ENCODE assay signal across 13 mouse cellular contexts in the genomic region with DNA sequence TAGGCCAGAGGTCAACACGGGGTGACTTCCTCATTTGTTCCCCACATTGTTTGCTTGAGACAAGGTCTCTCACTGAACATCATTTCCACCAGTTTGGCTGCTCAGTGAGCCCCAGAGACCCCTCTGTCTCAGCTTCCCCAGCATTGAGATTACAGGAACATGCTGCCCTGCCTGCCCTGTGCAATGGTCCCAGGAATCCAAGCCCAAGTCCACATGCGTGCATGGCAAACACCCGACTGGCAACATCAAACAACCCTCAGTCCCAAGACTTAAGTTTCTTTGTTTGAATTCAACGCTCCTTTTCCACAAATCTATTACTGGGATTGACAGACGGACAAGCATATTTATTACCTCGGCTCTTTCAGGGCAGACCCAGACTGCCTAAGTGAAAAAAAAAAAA.
DNase-seq lines count a peak whose midpoint lies in the region; ATAC-seq lines count a peak whose summit lies in the region.
"Had no signal": no experiment of that assay in that cellular context is flagged by ENCODE, and none has a peak within 500 bp of the region (broad histone marks: within the 10 kb centered on the region; RNA-seq: fewer than 3 reads in every experiment).

No protein-coding gene starts in this region.

- H3K27me3 ChIP-seq in forebrain, embryonic 10.5 days (ENCODE audit: poor library complexity, severe bottlenecking) = no peaks in the 10 kb centered on the region
- no peaks in the 10 kb centered on the region for H3K27me3 ChIP-seq in hindbrain, embryonic 11.5 days (ENCODE audit: control insufficient read depth, insufficient read depth, low read length)
- no peaks in the 10 kb centered on the region for H3K27me3 ChIP-seq in midbrain, embryonic 15.5 days (replicated peaks)
- H3K27me3 ChIP-seq: kidney, embryonic 15.5 days; limb, embryonic 13.5 days had no signal

- peak; percentile 44 to 52 for DNase-seq in cerebellum, postnatal 10 days
- no peak for DNase-seq in forebrain, embryonic 10.5 days (ENCODE audit: extremely low spot score, low spot score)
- DNase-seq in hindbrain, embryonic 11.5 days (ENCODE audit: low spot score) = no peak
- no peak for DNase-seq in urinary bladder, adult 18-20 months (ENCODE audit: low spot score in 2 of 2)
- no peak for DNase-seq in retina, postnatal 1 day
- no peak for DNase-seq in left cerebral cortex, postnatal 10 days (ENCODE audit: extremely low spot score in 1 of 2, low spot score in 2 of 2)
- DNase-seq: liver, postnatal 0 days; thymus, postnatal 4 days had no signal

- intact Hi-C loops in left cerebral cortex, postnatal 10 days (cut with DNase I) = no loop called here

- peaks cover 6% of the 10 kb centered on the region; the same call in 1 of the 2 replicates for H3K36me3 ChIP-seq in forebrain, embryonic 10.5 days (replicated peaks)
- no peaks in the 10 kb centered on the region for H3K36me3 ChIP-seq in hindbrain, embryonic 11.5 days (ENCODE audit: control insufficient read depth, insufficient read depth, low read length)
- no peaks in the 10 kb centered on the region for H3K36me3 ChIP-seq in midbrain, embryonic 15.5 days (replicated peaks)
- H3K36me3 ChIP-seq: kidney, embryonic 15.5 days; limb, embryonic 13.5 days had no signal

- H3K4me3 ChIP-seq in forebrain, embryonic 10.5 days = no peak overlapping the region
- no peak overlapping the region for H3K4me3 ChIP-seq in hindbrain, embryonic 11.5 days (ENCODE audit: low read depth, low read length)
- H3K4me3 ChIP-seq in midbrain, embryonic 15.5 days = no peak overlapping the region
- H3K4me3 ChIP-seq: kidney, embryonic 15.5 days; limb, embryonic 13.5 days had no signal

- H3K27ac ChIP-seq in forebrain, embryonic 10.5 days = peak overlapping the region; percentile 16; the same call in 1 of the 2 replicates
- H3K27ac ChIP-seq in hindbrain, embryonic 11.5 days (ENCODE audit: low read depth, low read length) = peak overlapping the region; percentile 44; the same call in 1 of the 2 replicates
- peak overlapping the region; percentile 26; the same call in 1 of the 2 replicates for H3K27ac ChIP-seq in midbrain, embryonic 15.5 days
- H3K27ac ChIP-seq: kidney, embryonic 15.5 days; limb, embryonic 13.5 days; stomach, postnatal 0 days had no signal

- H3K4me2 ChIP-seq in hindbrain, embryonic 11.5 days (replicated peaks; ENCODE audit: low read depth, low read length) = no peak overlapping the region
- no peak overlapping the region for H3K4me2 ChIP-seq in midbrain, embryonic 15.5 days
- H3K4me2 ChIP-seq: kidney, embryonic 15.5 days had no signal

- peaks cover 5% of the 10 kb centered on the region; the same call in 1 of the 2 replicates for H3K4me1 ChIP-seq in forebrain, embryonic 10.5 days
- no peaks in the 10 kb centered on the region for H3K4me1 ChIP-seq in hindbrain, embryonic 11.5 days (replicated peaks; ENCODE audit: control insufficient read depth, insufficient read depth, low read length)
- H3K4me1 ChIP-seq in midbrain, embryonic 15.5 days = peaks cover 7% of the 10 kb centered on the region; the same call in 1 of the 2 replicates

- H3K9me3 ChIP-seq in forebrain, embryonic 10.5 days = peaks cover 6% of the 10 kb centered on the region; the same call in 1 of the 2 replicates
- no peaks in the 10 kb centered on the region; the same call in 1 of the 2 replicates for H3K9me3 ChIP-seq in hindbrain, embryonic 11.5 days (ENCODE audit: control insufficient read depth, low read length)
- H3K9me3 ChIP-seq in midbrain, embryonic 15.5 days = no peaks in the 10 kb centered on the region
- H3K9me3 ChIP-seq: kidney, embryonic 15.5 days had no signal

- no peak for ATAC-seq in cerebellum, adult (ENCODE audit: insufficient number of reproducible peaks, low FRiP score, low TSS enrichment)
- peak; percentile 53; the same call in 1 of the 2 replicates for ATAC-seq in hindbrain, embryonic 11.5 days (ENCODE audit: low FRiP score)
- no peak for ATAC-seq in midbrain, embryonic 15.5 days (replicated peaks)
- ATAC-seq: liver, postnatal 0 days had no signal

- WGBS in forebrain, embryonic 10.5 days = 89% methylated on average over 6 of the region's 6 CpGs
- WGBS in hindbrain, embryonic 11.5 days = 56% methylated on average over 6 of the region's 6 CpGs
- WGBS in midbrain, embryonic 15.5 days = 44% methylated on average over 6 of the region's 6 CpGs

- no peak overlapping the region for H3K9ac ChIP-seq in hindbrain, embryonic 11.5 days (ENCODE audit: low read depth, low read length)
- H3K9ac ChIP-seq in midbrain, embryonic 15.5 days = no peak overlapping the region
- H3K9ac ChIP-seq: kidney, embryonic 15.5 days; limb, embryonic 13.5 days; liver, postnatal 0 days had no signal

Comparison
In these comparisons a context has a peak if more than half of its experiments do, and no peak if none do; other contexts are left out.
1. DNase-seq: peak in cerebellum, postnatal 10 days (2 of 2); none in forebrain, embryonic 10.5 days (single experiment), hindbrain, embryonic 11.5 days (single experiment), urinary bladder, adult 18-20 months (0 of 2), retina, postnatal 1 day (single experiment) and left cerebral cortex, postnatal 10 days (0 of 2).
2. Peak in every context shown above with its lines, with median percentiles within 50 percentile points of each other: H3K27ac ChIP-seq.